Mouse (Mus musculus) frontal cortex, postnatal 10 days (tissue): Measurements from ENCODE around the gene Gm11037.

Experiments
- DNase-seq, 2 experiments: peaks; one replicate each; pipeline ENCODE4 v3.0.0; 2022; ENCODE audit warnings: low spot score in 2 of 2, mixed read lengths in 1 of 2

Gene Gm11037

GRCm38 (mm10) chr2:131179246-131179886 is 46.1 kb downstream of the Gm11037 start:
- DNase-seq, result peak; percentile 61 to 66

GRCm38 (mm10) chr2:131179990-131180587 is 46.8 kb downstream of the Gm11037 start, which contains the start of gene Cenpb:
Gene Cenpb, minus strand, starts transcription at chr2:131180067.
- peak; percentile 73 to 85 for DNase-seq
